In genomic region chr6:48452151-48452550, GRCm38 (mm10) we compare ENCODE assay signal across 17 mouse cellular contexts. TPM values are rescaled to one million over a fixed set of nuclear protein-coding genes. Genes with fewer than 3 reads are reported as not detected.
"Had no signal": no experiment of that assay in that cellular context is flagged by ENCODE, and none has a peak within 500 bp of the region (broad histone marks: within the 10 kb centered on the region; RNA-seq: fewer than 3 reads in every experiment).

No protein-coding gene starts in this region.

- H3K4me1 ChIP-seq: neural tube, embryonic 13.5 days; neural tube, embryonic 15.5 days; stomach, embryonic 15.5 days had no signal

- H3K36me3 ChIP-seq: neural tube, embryonic 13.5 days; neural tube, embryonic 15.5 days; stomach, embryonic 15.5 days had no signal

- H3K4me3 ChIP-seq: neural tube, embryonic 13.5 days; neural tube, embryonic 15.5 days; stomach, embryonic 15.5 days had no signal

- H3K27me3 ChIP-seq: neural tube, embryonic 13.5 days; neural tube, embryonic 15.5 days; stomach, embryonic 15.5 days had no signal

- H3K27ac ChIP-seq: neural tube, embryonic 13.5 days; neural tube, embryonic 15.5 days; stomach, embryonic 15.5 days; stomach, postnatal 0 days had no signal

- DNase-seq: retina, postnatal 1 day; right cerebral cortex, adult 18-20 months; right cerebral cortex, postnatal 14 days; right cerebral cortex, postnatal 25 days; right cerebral cortex, postnatal 4 days; spleen, adult 18-20 months; thymus, adult 18-20 months; thymus, adult 2 months; thymus, postnatal 14 days; thymus, postnatal 25 days; thymus, postnatal 36 days; thymus, postnatal 4 days had no signal

- H3K9ac ChIP-seq: neural tube, embryonic 13.5 days; neural tube, embryonic 15.5 days; stomach, embryonic 15.5 days had no signal

RNA-seq across cellular contexts. Expression of gene Sspo, which starts 4.1 kb away (rescaled TPM):
- total RNA-seq: neutrophil, adult 5-6 weeks had no signal
